Mouse (Mus musculus): ENCODE data around the gene Gmpr. TPM values are rescaled to one million over a fixed set of nuclear protein-coding genes. Genes with fewer than 3 reads are reported as not detected.

The Gmpr gene
- total and polyA plus RNA-seq, 2 experiments from 2014 or later = 195 to 282 TPM

GRCm38 (mm10) chr13:45577366-45577765, 70.1 kb downstream of the Gmpr start:
- no peaks in the 10 kb centered on the region for H3K9me3 ChIP-seq (replicated peaks; ENCODE audit: control insufficient read depth, low read length)
- H3K4me1 ChIP-seq (ENCODE audit: control insufficient read depth, insufficient read depth) = peaks cover 28% of the 10 kb centered on the region
- DNase-seq (ENCODE audit: low spot score) (no peak), ATAC-seq (ENCODE audit: insufficient read depth, low read depth) (peak; percentile 5; the same call in 1 of the 2 replicates)
- H3K27ac ChIP-seq (ENCODE audit: low read depth) = peak overlapping the region; percentile 84
- H3K36me3 ChIP-seq (replicated peaks; ENCODE audit: control insufficient read depth, insufficient read depth, low read length) = no peaks in the 10 kb centered on the region
- 25% methylated on average over 5 of the region's 5 CpGs for WGBS
- TF ChIP-seq CTCF (IDR thresholded peaks at IDR 0.05; ENCODE audit: low read depth) (no peak), EP300 (IDR thresholded peaks at IDR 0.05; ENCODE audit: low read depth) (no peak)
- H3K27me3 ChIP-seq (ENCODE audit: control insufficient read depth, insufficient read depth, low read length) = no peaks in the 10 kb centered on the region
- H3K4me3 ChIP-seq (ENCODE audit: low read depth, low read length) = no peak overlapping the region
- no peak overlapping the region for H3K4me2 ChIP-seq (ENCODE audit: low read depth, low read length)
- no peak overlapping the region for H3K9ac ChIP-seq (replicated peaks; ENCODE audit: low read depth, low read length)

- Histone ChIP-seq H3K36me3 (replicated peaks; ENCODE audit: control insufficient read depth, insufficient read depth, low read length) (no peaks in the 10 kb centered on the region), H3K27ac (ENCODE audit: low read depth) (peak overlapping the region; percentile 84), H3K9me3 (replicated peaks; ENCODE audit: control insufficient read depth, low read length) (no peaks in the 10 kb centered on the region), H3K9ac (replicated peaks; ENCODE audit: low read depth, low read length) (no peak overlapping the region), H3K4me3 (ENCODE audit: low read depth, low read length) (no peak overlapping the region), H3K4me2 (ENCODE audit: low read depth, low read length) (no peak overlapping the region), H3K4me1 (ENCODE audit: control insufficient read depth, insufficient read depth) (peaks cover 28% of the 10 kb centered on the region), H3K27me3 (ENCODE audit: control insufficient read depth, insufficient read depth, low read length) (no peaks in the 10 kb centered on the region)
- DNase-seq (ENCODE audit: low spot score) (peak; percentile 46), ATAC-seq (ENCODE audit: insufficient read depth, low read depth) (peak; percentile 51)
- no peak for TF ChIP-seq EP300 (IDR thresholded peaks at IDR 0.05; ENCODE audit: low read depth)
- peak; percentile 49 for TF ChIP-seq CTCF (IDR thresholded peaks at IDR 0.05; ENCODE audit: low read depth)
- 26% methylated on average over 2 of the region's 2 CpGs for WGBS
Observed at GRCm38 (mm10) chr13:45577784-45578183, 70.5 kb downstream of the Gmpr start.

- no peaks in the 10 kb centered on the region for H3K9me3 ChIP-seq (replicated peaks; ENCODE audit: control insufficient read depth, low read length)
Observed at GRCm38 (mm10) chr13:45579751-45580150, 72.5 kb downstream of the Gmpr start.

GRCm38 (mm10) chr13:45582294-45582693, 75.0 kb downstream of the Gmpr start:
- no peaks in the 10 kb centered on the region for H3K27me3 ChIP-seq (ENCODE audit: control insufficient read depth, insufficient read depth, low read length)
- 81% methylated on average over 12 of the region's 12 CpGs for WGBS
- H3K36me3 ChIP-seq (replicated peaks; ENCODE audit: control insufficient read depth, insufficient read depth, low read length) = no peaks in the 10 kb centered on the region
- no peak overlapping the region for H3K4me3 ChIP-seq (ENCODE audit: low read depth, low read length)
- no peak for DNase-seq (ENCODE audit: low spot score)
- no peak overlapping the region for H3K9ac ChIP-seq (replicated peaks; ENCODE audit: low read depth, low read length)
- no peaks in the 10 kb centered on the region for H3K9me3 ChIP-seq (replicated peaks; ENCODE audit: control insufficient read depth, low read length)
- no peak for TF ChIP-seq EP300 (IDR thresholded peaks at IDR 0.05; ENCODE audit: low read depth)
- TF ChIP-seq CTCF (IDR thresholded peaks at IDR 0.05; ENCODE audit: low read depth) = no peak
- H3K27ac ChIP-seq (ENCODE audit: low read depth) = no peak overlapping the region
- H3K4me2 ChIP-seq (ENCODE audit: low read depth, low read length) = no peak overlapping the region
- peaks cover 10% of the 10 kb centered on the region for H3K4me1 ChIP-seq (ENCODE audit: control insufficient read depth, insufficient read depth)
- no peak for ATAC-seq (ENCODE audit: insufficient read depth, low read depth)

More at GRCm38 (mm10) chr13:45579751-45580150, 72.5 kb downstream of the Gmpr start:
- Histone ChIP-seq H3K27me3 (ENCODE audit: control insufficient read depth, insufficient read depth, low read length) (no peaks in the 10 kb centered on the region), H3K9ac (replicated peaks; ENCODE audit: low read depth, low read length) (no peak overlapping the region), H3K36me3 (replicated peaks; ENCODE audit: control insufficient read depth, insufficient read depth, low read length) (no peaks in the 10 kb centered on the region), H3K4me3 (ENCODE audit: low read depth, low read length) (no peak overlapping the region), H3K27ac (ENCODE audit: low read depth) (no peak overlapping the region), H3K4me1 (ENCODE audit: control insufficient read depth, insufficient read depth) (peaks cover 28% of the 10 kb centered on the region), H3K4me2 (ENCODE audit: low read depth, low read length) (no peak overlapping the region)
- WGBS = 65% methylated on average over 3 of the region's 3 CpGs
- no peak for ATAC-seq (ENCODE audit: insufficient read depth, low read depth)
- no peak for DNase-seq (ENCODE audit: low spot score)
- TF ChIP-seq EP300 (IDR thresholded peaks at IDR 0.05; ENCODE audit: low read depth) (no peak), CTCF (IDR thresholded peaks at IDR 0.05; ENCODE audit: low read depth) (no peak)

- Histone ChIP-seq H3K27me3 (ENCODE audit: control insufficient read depth, insufficient read depth, low read length) (no peaks in the 10 kb centered on the region), H3K9ac (replicated peaks; ENCODE audit: low read depth, low read length) (no peak overlapping the region), H3K4me1 (ENCODE audit: control insufficient read depth, insufficient read depth) (0 out of 2 replicates have a peak, but pooled peaks cover 2% of the 10 kb centered on the region), H3K4me3 (ENCODE audit: low read depth, low read length) (no peak overlapping the region), H3K27ac (ENCODE audit: low read depth) (no peak overlapping the region), H3K9me3 (replicated peaks; ENCODE audit: control insufficient read depth, low read length) (no peaks in the 10 kb centered on the region), H3K4me2 (ENCODE audit: low read depth, low read length) (no peak overlapping the region), H3K36me3 (replicated peaks; ENCODE audit: control insufficient read depth, insufficient read depth, low read length) (no peaks in the 10 kb centered on the region)
- no peak for ATAC-seq (ENCODE audit: insufficient read depth, low read depth)
- WGBS = 89% methylated on average over 5 of the region's 5 CpGs
- peak; percentile 6; the same call in 1 of the 2 replicates for TF ChIP-seq CTCF (IDR thresholded peaks at IDR 0.05; ENCODE audit: low read depth)
- no peak for TF ChIP-seq EP300 (IDR thresholded peaks at IDR 0.05; ENCODE audit: low read depth)
- no peak for DNase-seq (ENCODE audit: low spot score)
Observed at GRCm38 (mm10) chr13:45583061-45583460, 75.8 kb downstream of the Gmpr start.

GRCm38 (mm10) chr13:45590898-45591297, 83.7 kb downstream of the Gmpr start:
- ATAC-seq (ENCODE audit: insufficient read depth, low read depth) (no peak), DNase-seq (ENCODE audit: low spot score) (no peak)
- Histone ChIP-seq H3K27me3 (ENCODE audit: control insufficient read depth, insufficient read depth, low read length) (no peaks in the 10 kb centered on the region), H3K4me1 (ENCODE audit: control insufficient read depth, insufficient read depth) (0 out of 2 replicates have a peak, but pooled peaks cover 6% of the 10 kb centered on the region), H3K36me3 (replicated peaks; ENCODE audit: control insufficient read depth, insufficient read depth, low read length) (no peaks in the 10 kb centered on the region), H3K27ac (ENCODE audit: low read depth) (no peak overlapping the region), H3K4me2 (ENCODE audit: low read depth, low read length) (no peak overlapping the region), H3K9ac (replicated peaks; ENCODE audit: low read depth, low read length) (no peak overlapping the region), H3K9me3 (replicated peaks; ENCODE audit: control insufficient read depth, low read length) (no peaks in the 10 kb centered on the region), H3K4me3 (ENCODE audit: low read depth, low read length) (no peak overlapping the region)
- TF ChIP-seq CTCF (IDR thresholded peaks at IDR 0.05; ENCODE audit: low read depth) = no peak

All from heart, postnatal 0 days (tissue).